Mouse (Mus musculus): Measurements from ENCODE around the gene Oas1d. TPM values are rescaled to one million over a fixed set of nuclear protein-coding genes. Genes with fewer than 3 reads are reported as not detected.
"Not testable (repeated sequence)": the region's sequence is repeated elsewhere in the genome, so short reads cannot be mapped to it uniquely, and the experiment has no call there.

Oas1d gene
- total and polyA plus RNA-seq, 2 experiments = not detected

DNA sequence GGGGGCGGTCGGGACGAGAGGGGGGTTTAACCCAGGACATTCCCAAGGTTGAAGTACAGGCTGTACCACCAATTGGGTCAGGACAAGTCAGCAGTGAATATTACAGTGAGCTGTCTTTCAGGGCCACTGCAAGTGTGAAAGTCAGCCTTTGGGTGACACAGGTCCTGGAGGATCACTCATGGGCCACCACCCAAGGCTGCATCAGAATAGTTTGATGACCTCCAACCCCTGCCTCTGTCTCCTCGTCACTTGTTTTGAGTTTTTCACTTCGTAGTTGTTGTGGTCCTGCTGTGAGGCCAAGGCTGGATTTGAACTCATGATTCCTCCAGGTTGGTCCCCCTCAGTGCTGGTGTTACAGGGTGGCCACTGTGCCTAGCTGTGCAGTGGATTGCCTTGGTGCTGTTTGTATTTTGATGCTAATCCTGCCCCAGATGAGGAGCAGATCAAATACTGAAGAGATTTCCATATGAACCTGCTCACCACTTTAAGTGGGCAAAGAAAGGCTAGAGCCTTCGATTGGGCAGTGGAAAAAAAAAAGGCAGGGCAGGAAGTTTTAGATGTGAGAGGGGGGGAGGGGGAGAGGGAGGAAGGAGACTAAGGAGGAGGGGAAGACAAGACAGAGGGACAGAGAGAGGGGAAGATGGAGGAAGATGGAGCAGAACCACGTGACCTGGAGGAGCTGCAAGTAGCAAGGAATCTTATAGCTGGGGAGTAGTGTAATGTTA, 6.0 kb upstream of the Oas1d start:
- Histone ChIP-seq H3K9ac (ENCODE audit: low read depth, low read length) (no peak overlapping the region), H3K4me3 (ENCODE audit: insufficient read depth, low read depth, low read length) (no peak overlapping the region), H3K4me1 (ENCODE audit: control insufficient read depth, insufficient read depth, low read length) (no peaks in the 10 kb centered on the region; the same call in 1 of the 2 replicates), H3K27ac (replicated peaks; ENCODE audit: insufficient read depth, low read depth, low read length) (no peak overlapping the region), H3K27me3 (ENCODE audit: control insufficient read depth, insufficient read depth, low read length) (no peaks in the 10 kb centered on the region), H3K36me3 (ENCODE audit: control insufficient read depth, insufficient read depth, low read length) (no peaks in the 10 kb centered on the region), H3K79me2 (ENCODE audit: control insufficient read depth, insufficient read depth, low read length) (no peaks in the 10 kb centered on the region)
- no peak for TF ChIP-seq CTCF (IDR thresholded peaks at IDR 0.05; ENCODE audit: low read depth, low read length)
- no peak for TF ChIP-seq POLR2A (IDR thresholded peaks at IDR 0.05; ENCODE audit: extremely low read depth, insufficient read depth, low read length)
- WGBS = 52% methylated on average over 7 of the region's 7 CpGs
- no peak for DNase-seq (ENCODE audit: extremely low read depth, low read depth, low spot score)

DNA sequence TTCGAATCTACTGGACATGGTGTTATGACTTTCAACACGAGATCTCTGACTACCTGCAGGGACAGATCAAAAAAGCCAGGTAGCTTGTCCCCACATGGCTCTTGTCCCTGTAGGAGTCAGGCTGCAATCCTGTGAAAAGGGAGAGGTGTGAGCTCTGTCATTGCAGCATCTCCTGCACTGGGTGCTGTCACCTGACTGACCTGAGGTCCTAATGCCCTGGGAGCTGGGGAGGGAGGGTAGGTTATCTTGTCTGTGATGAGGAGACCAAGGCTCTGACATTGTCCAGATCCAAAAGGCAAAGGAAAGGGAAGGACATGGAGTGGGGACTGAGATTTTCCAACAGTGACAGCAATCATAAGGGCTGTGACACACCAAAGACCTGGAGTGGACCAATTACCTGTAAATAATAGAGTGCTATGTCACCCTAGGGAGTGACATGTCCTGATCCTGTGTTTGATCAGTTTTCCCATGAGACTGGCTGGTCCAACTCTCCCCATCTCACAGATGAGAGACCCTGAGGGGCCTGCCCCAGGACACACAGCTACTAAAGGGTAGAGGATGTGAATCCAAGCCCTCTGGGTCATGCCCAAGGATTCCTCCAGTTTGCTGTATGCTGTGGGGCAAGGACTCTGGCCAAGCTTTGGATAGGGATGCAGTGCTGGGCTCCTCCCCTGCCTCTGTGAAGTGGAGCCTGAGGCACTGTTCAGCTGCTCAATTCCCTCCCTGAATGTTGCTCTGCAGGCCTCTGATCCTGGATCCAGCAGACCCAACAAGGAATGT, 5.0 kb downstream of the Oas1d start:
- not testable (repeated sequence) for H3K9ac ChIP-seq (ENCODE audit: low read depth, low read length); H3K79me2 ChIP-seq (ENCODE audit: control insufficient read depth, insufficient read depth, low read length); H3K4me1 ChIP-seq (ENCODE audit: control insufficient read depth, insufficient read depth, low read length); H3K4me3 ChIP-seq (ENCODE audit: insufficient read depth, low read depth, low read length); H3K27me3 ChIP-seq (ENCODE audit: control insufficient read depth, insufficient read depth, low read length); H3K36me3 ChIP-seq (ENCODE audit: control insufficient read depth, insufficient read depth, low read length); H3K27ac ChIP-seq (replicated peaks; ENCODE audit: insufficient read depth, low read depth, low read length); DNase-seq (ENCODE audit: extremely low read depth, low read depth, low spot score)
- 60% methylated on average over 2 of the region's 2 CpGs for WGBS

DNA sequence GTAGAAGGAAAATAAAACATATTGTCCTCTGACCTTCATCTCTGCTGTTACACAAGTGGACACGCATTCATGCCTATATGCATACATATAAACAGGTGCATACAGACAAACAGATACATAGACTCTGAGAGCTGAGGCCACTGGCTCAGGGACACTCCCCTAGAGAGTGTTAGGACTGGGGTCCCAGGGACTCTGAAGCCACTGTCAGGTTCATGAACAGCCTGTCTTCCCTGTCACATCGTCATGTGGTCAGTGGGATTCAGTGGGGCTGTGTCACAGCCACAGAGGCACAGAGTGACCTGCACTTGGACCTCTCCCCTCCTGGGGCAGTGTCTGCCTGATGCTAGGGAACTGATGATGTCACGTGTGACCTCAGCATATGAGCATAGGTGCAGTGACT, 6.0 kb downstream of the Oas1d start:
- 71% methylated on average over 3 of the region's 3 CpGs for WGBS
- Histone ChIP-seq H3K9ac (ENCODE audit: low read depth, low read length) (no peak overlapping the region), H3K4me3 (ENCODE audit: insufficient read depth, low read depth, low read length) (no peak overlapping the region), H3K36me3 (ENCODE audit: control insufficient read depth, insufficient read depth, low read length) (no peaks in the 10 kb centered on the region), H3K27me3 (ENCODE audit: control insufficient read depth, insufficient read depth, low read length) (no peaks in the 10 kb centered on the region), H3K79me2 (ENCODE audit: control insufficient read depth, insufficient read depth, low read length) (no peaks in the 10 kb centered on the region), H3K4me1 (ENCODE audit: control insufficient read depth, insufficient read depth, low read length) (no peaks in the 10 kb centered on the region), H3K27ac (replicated peaks; ENCODE audit: insufficient read depth, low read depth, low read length) (no peak overlapping the region)
- TF ChIP-seq POLR2A (IDR thresholded peaks at IDR 0.05; ENCODE audit: extremely low read depth, insufficient read depth, low read length) (no peak), CTCF (IDR thresholded peaks at IDR 0.05; ENCODE audit: low read depth, low read length) (no peak)
- no peak for DNase-seq (ENCODE audit: extremely low read depth, low read depth, low spot score)

DNA sequence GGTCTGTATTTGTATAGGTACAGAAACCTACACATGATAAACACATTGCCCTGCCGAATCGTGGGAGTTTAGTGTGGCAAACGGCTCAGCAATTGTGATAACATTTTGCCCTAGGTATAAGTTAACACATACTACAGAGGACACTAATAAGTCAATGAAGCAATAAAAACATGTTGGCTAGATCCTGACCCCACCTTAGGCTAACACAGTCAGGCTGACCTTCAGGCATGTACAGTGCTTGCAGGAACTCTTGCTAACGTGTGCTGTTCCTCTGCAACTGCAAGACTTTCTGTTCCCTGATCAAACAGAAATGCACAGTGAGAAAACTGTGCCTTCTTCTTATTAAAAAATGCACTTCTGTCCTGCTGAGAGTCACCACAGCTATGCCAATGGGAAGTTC, 9.6 kb downstream of the Oas1d start:
- no peaks in the 10 kb centered on the region for H3K36me3 ChIP-seq (ENCODE audit: control insufficient read depth, insufficient read depth, low read length)
- no peak for TF ChIP-seq CTCF (IDR thresholded peaks at IDR 0.05; ENCODE audit: low read depth, low read length)
- WGBS = 58% methylated on average over 4 of the region's 4 CpGs
- H3K79me2 ChIP-seq (ENCODE audit: control insufficient read depth, insufficient read depth, low read length) = no peaks in the 10 kb centered on the region
- no peaks in the 10 kb centered on the region for H3K27me3 ChIP-seq (ENCODE audit: control insufficient read depth, insufficient read depth, low read length)
- no peak overlapping the region for H3K9ac ChIP-seq (ENCODE audit: low read depth, low read length)
- H3K4me3 ChIP-seq (ENCODE audit: insufficient read depth, low read depth, low read length) = no peak overlapping the region
- no peaks in the 10 kb centered on the region for H3K4me1 ChIP-seq (ENCODE audit: control insufficient read depth, insufficient read depth, low read length)
- no peak for DNase-seq (ENCODE audit: extremely low read depth, low read depth, low spot score)
- no peak overlapping the region for H3K27ac ChIP-seq (replicated peaks; ENCODE audit: insufficient read depth, low read depth, low read length)

DNA sequence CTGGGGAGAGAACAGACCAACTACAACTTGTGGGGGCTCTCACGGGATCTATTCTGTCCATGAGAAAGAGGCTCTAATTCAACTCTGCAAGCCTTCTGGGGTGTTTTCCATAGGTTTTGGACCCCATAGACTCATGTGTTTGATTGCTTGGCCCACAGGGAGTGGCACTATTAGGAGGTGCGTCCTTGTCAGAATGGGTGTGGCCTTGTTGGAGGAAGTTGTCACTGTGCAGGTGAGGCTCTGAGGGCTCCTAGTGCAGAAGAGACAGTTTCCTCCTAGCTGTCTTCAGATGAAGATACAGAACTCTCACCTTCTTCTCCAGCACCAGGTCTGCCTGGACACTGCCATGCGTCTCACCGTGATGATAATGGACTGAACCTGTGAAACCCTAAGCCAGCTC, 10.2 kb downstream of the Oas1d start:
- H3K36me3 ChIP-seq (ENCODE audit: control insufficient read depth, insufficient read depth, low read length); DNase-seq (ENCODE audit: extremely low read depth, low read depth, low spot score); H3K27ac ChIP-seq (replicated peaks; ENCODE audit: insufficient read depth, low read depth, low read length); H3K9ac ChIP-seq (ENCODE audit: low read depth, low read length); H3K27me3 ChIP-seq (ENCODE audit: control insufficient read depth, insufficient read depth, low read length); H3K4me3 ChIP-seq (ENCODE audit: insufficient read depth, low read depth, low read length); H3K79me2 ChIP-seq (ENCODE audit: control insufficient read depth, insufficient read depth, low read length); H3K4me1 ChIP-seq (ENCODE audit: control insufficient read depth, insufficient read depth, low read length): not testable (repeated sequence)
- 85% methylated on average over 4 of the region's 4 CpGs for WGBS

DNA sequence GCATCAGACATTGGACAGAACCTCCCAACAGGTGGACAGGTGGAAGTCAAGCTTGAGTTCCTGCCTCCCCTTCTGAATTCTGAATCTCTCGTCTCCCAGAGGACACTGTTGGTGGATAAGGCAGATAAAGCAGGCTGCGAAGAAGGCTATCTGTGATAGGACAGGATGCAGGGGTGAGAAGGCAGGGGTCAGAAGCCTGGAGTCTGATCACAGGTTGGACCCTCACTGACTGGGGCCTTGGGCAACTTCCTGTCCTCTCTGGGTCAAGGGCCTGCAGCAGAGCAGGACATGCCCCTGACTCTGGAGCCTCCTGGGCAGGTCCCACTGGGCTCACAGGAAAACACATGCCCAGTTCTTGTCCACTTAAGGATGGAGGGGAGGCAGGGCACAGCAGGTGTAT, 12.0 kb downstream of the Oas1d start:
- not testable (repeated sequence) for H3K27me3 ChIP-seq (ENCODE audit: control insufficient read depth, insufficient read depth, low read length); DNase-seq (ENCODE audit: extremely low read depth, low read depth, low spot score); H3K79me2 ChIP-seq (ENCODE audit: control insufficient read depth, insufficient read depth, low read length); H3K9ac ChIP-seq (ENCODE audit: low read depth, low read length); H3K27ac ChIP-seq (replicated peaks; ENCODE audit: insufficient read depth, low read depth, low read length); H3K4me1 ChIP-seq (ENCODE audit: control insufficient read depth, insufficient read depth, low read length); H3K4me3 ChIP-seq (ENCODE audit: insufficient read depth, low read depth, low read length); H3K36me3 ChIP-seq (ENCODE audit: control insufficient read depth, insufficient read depth, low read length)
- 37% methylated on average over 2 of the region's 2 CpGs for WGBS
